Mouse (Mus musculus) liver, adult 2 months (tissue): ENCODE results near the gene Ifi47.
"Not testable (repeated sequence)": the region's sequence is repeated elsewhere in the genome, so short reads cannot be mapped to it uniquely, and the experiment has no call there.

Experiments
- CTCF ChIP-seq: fragments of 200-500 bp; IDR thresholded peaks from 2 replicates; pipeline ENCODE4 v1.5.1; 2011; ENCODE audit warnings: low read depth, low read length, control low read depth
- POLR2A ChIP-seq: fragments of 200-500 bp; IDR thresholded peaks from 2 replicates; pipeline ENCODE4 v1.6.1; 2011; ENCODE audit warnings: low read length, control low read depth; ENCODE audit not compliant: insufficient read depth; ENCODE audit errors: extremely low read depth

DNA sequence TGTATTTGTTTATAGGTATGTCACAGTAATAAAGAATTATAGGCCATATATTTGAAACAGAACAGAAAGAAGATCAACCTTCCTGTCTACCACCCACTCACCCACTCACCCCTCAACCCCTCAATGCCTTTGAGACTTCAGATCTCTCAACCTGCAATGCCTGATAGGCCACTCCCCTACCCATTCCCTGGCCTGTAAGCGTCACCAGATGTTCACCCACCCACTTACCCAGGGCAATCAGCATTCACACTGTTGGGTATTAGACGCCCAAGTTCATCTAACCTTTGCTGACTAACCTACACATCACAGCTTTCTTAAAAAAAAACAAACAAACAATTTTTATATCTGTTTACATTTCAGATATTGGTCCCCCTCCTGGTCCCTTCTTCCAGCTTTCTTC is 14.5 kb upstream of the Ifi47 start:
- TF ChIP-seq CTCF, POLR2A: not testable (repeated sequence)
